Mouse (Mus musculus): ENCODE data around the gene Mrpl53.

DNA sequence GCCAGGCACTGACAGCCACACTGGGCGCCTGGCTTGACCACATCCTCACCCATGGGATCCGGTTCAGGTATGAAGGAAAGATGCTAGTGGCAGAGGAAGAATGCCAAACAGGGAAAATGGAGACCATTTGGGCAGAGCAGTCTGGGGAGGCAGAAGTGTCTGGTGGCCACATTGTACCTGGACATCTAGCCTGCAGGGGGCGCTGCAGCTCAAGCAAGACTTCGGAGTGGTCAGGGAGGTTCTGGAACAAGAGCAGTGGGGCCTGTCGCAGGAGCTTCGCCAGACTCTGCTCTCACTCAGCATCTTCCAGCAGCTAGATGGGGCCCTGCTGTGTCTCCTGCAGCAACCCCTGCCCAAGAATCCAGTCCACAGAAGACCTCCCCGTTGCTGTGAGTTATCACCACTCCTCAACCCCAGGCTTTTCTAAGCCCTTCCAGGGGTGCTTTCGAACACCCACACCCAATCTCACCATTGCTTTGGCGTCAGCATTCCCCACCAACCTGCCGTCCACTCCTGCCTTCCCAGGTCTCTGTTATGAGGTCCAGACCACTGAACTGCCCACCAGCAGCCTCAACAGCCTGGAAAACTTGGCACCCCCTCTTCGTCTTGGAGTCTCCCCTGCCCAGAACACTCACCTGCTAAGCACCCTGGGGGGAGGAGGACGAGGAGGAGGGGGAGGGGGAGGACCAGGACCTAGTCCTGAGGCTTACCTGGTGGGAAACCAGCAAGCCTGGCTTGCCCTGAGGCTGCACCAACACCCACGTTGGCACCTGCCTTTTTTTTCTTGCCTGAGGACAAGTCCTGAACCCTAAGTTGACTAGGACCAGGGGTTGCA lies 1.1 kb upstream of the Mrpl53 start:
- TF ChIP-seq CTCF (IDR thresholded peaks at IDR 0.05; ENCODE audit: extremely low read depth, insufficient read depth, low read length) (peak; percentile 66), POLR2A (IDR thresholded peaks at IDR 0.05; ENCODE audit: extremely low read depth, insufficient read depth, low read length) (no peak)
